11 mouse cellular contexts compared by ENCODE assay signal in genomic region chr11:88274901-88275498, GRCm38 (mm10). TPM values are rescaled to one million over a fixed set of nuclear protein-coding genes. Genes with fewer than 3 reads are reported as not detected.
A peak's percentile ranks its signal among the peaks of the same experiment; 100 is the strongest.
DNase-seq lines count a peak whose midpoint lies in the region; ATAC-seq and TF ChIP-seq lines count a peak whose summit lies in the region.
"Had no signal": no experiment of that assay in that cellular context is flagged by ENCODE, and none has a peak within 500 bp of the region (broad histone marks: within the 10 kb centered on the region; RNA-seq: fewer than 3 reads in every experiment).

No protein-coding gene starts in this region.

- DNase-seq in left cerebral cortex, postnatal 4 days = peak; percentile 73
- DNase-seq in left cerebral cortex, adult 11 months (ENCODE audit: low spot score) = no peak
- DNase-seq in limb, embryonic 14.5 days (ENCODE audit: low spot score) = no peak
- no peak for DNase-seq in right cerebral cortex, postnatal 36 days (ENCODE audit: low spot score in 2 of 2)
- no peak for DNase-seq in spleen, adult 18-20 months
- no peak for DNase-seq in left cerebral cortex, adult 2 months (ENCODE audit: extremely low spot score in 1 of 2, low spot score in 2 of 2)

- no peak for TF ChIP-seq CTCF in left cerebral cortex, adult 2 months (IDR thresholded peaks at IDR 0.05)

- no peak for TF ChIP-seq POLR2A in limb, embryonic 14.5 days (IDR thresholded peaks at IDR 0.05; ENCODE audit: borderline replicate concordance, extremely low read depth, insufficient read depth, insufficient read length)

- no peaks in the 10 kb centered on the region for H3K36me3 ChIP-seq in hindbrain, embryonic 12.5 days
- no peaks in the 10 kb centered on the region for H3K36me3 ChIP-seq in limb, embryonic 14.5 days (ENCODE audit: control insufficient read depth, insufficient read depth, low read length)
- H3K36me3 ChIP-seq in stomach, embryonic 15.5 days = no peaks in the 10 kb centered on the region

- WGBS in hindbrain, embryonic 12.5 days = 13% methylated on average over 13 of the region's 13 CpGs
- 11% methylated on average over 12 of the region's 13 CpGs for WGBS in limb, embryonic 14.5 days
- 23% methylated on average over 13 of the region's 13 CpGs for WGBS in stomach, embryonic 15.5 days

- peak overlapping the region; percentile 96 for H3K27ac ChIP-seq in hindbrain, embryonic 12.5 days
- no peak overlapping the region for H3K27ac ChIP-seq in limb, embryonic 14.5 days (replicated peaks; ENCODE audit: low read depth, low read length)
- no peak overlapping the region for H3K27ac ChIP-seq in stomach, embryonic 15.5 days
- H3K27ac ChIP-seq in left cerebral cortex, adult 2 months = no peak overlapping the region
- H3K27ac ChIP-seq: macrophage had no signal

- peak overlapping the region; percentile 42; the same call in 1 of the 2 replicates for H3K9ac ChIP-seq in hindbrain, embryonic 12.5 days
- H3K9ac ChIP-seq in limb, embryonic 14.5 days (ENCODE audit: low read depth, low read length, severe bottlenecking) = no peak overlapping the region
- no peak overlapping the region for H3K9ac ChIP-seq in stomach, embryonic 15.5 days

- ATAC-seq in hindbrain, embryonic 12.5 days (ENCODE audit: low FRiP score) = peak; percentile 85
- no peak for ATAC-seq in limb, embryonic 14.5 days (ENCODE audit: low FRiP score, low read depth)
- no peak for ATAC-seq in stomach, embryonic 15.5 days (ENCODE audit: insufficient read depth, low FRiP score, low read depth)

- H3K4me2 ChIP-seq in hindbrain, embryonic 12.5 days (replicated peaks) = peak overlapping the region; percentile 32
- H3K4me2 ChIP-seq in limb, embryonic 14.5 days (replicated peaks; ENCODE audit: low read depth, low read length, severe bottlenecking) = peak overlapping the region; percentile 8
- peak overlapping the region; percentile 19; the same call in 1 of the 2 replicates for H3K4me2 ChIP-seq in stomach, embryonic 15.5 days

- no peaks in the 10 kb centered on the region for H3K27me3 ChIP-seq in hindbrain, embryonic 12.5 days
- 0 out of 2 replicates have a peak, but pooled peaks cover 7% of the 10 kb centered on the region for H3K27me3 ChIP-seq in limb, embryonic 14.5 days (ENCODE audit: control insufficient read depth, insufficient read depth, low read length)
- H3K27me3 ChIP-seq in stomach, embryonic 15.5 days (replicated peaks) = no peaks in the 10 kb centered on the region

- no peak overlapping the region for H3K4me3 ChIP-seq in hindbrain, embryonic 12.5 days
- H3K4me3 ChIP-seq in limb, embryonic 14.5 days (replicated peaks; ENCODE audit: low read length) = no peak overlapping the region
- H3K4me3 ChIP-seq in stomach, embryonic 15.5 days (replicated peaks) = no peak overlapping the region
- H3K4me3 ChIP-seq in left cerebral cortex, adult 2 months = no peak overlapping the region

- no peaks in the 10 kb centered on the region for H3K9me3 ChIP-seq in hindbrain, embryonic 12.5 days (replicated peaks)
- no peaks in the 10 kb centered on the region for H3K9me3 ChIP-seq in limb, embryonic 14.5 days (ENCODE audit: control insufficient read depth, low read length)
- no peaks in the 10 kb centered on the region for H3K9me3 ChIP-seq in stomach, embryonic 15.5 days

- H3K4me1 ChIP-seq in hindbrain, embryonic 12.5 days = peaks cover 60% of the 10 kb centered on the region
- peaks cover 36% of the 10 kb centered on the region for H3K4me1 ChIP-seq in limb, embryonic 14.5 days (ENCODE audit: control insufficient read depth, insufficient read depth, low read length)
- peaks cover 8% of the 10 kb centered on the region; the same call in 1 of the 2 replicates for H3K4me1 ChIP-seq in stomach, embryonic 15.5 days

- intact Hi-C loops in left cerebral cortex, postnatal 4 days (cut with DNase I) = no loop called here
- intact Hi-C loops in left cerebral cortex, adult 2 months (cut with DNase I) = no loop called here

RNA-seq across cellular contexts. Expression of gene Ccdc182, which starts 18.9 kb away (rescaled TPM):
- total RNA-seq in left cerebral cortex, postnatal 4 days (2021) = not detected
- 3.8 and 4.3 TPM in 2 replicates for polyA plus RNA-seq in hindbrain, embryonic 12.5 days (2016; fragmentation: Nextera tagmentation; extraction: Ambion mirVana)
- polyA plus RNA-seq in limb, embryonic 14.5 days (2012; rRNA removed) = 0.08 and 0.10 TPM in 2 replicates
- not detected in 2 replicates for polyA plus RNA-seq in limb, embryonic 14.5 days (2014; fragmentation: Nextera tagmentation; extraction: Ambion mirVana)
- not detected in 2 replicates for polyA plus RNA-seq in stomach, embryonic 15.5 days (2015; fragmentation: Nextera tagmentation; extraction: Ambion mirVana)
- not detected for total RNA-seq in left cerebral cortex, adult 2 months (2021)
- total RNA-seq: layer of hippocampus, adult 18-20 months had no signal
- polyA plus RNA-seq: macrophage; spleen, adult 2 months had no signal
